Mouse (Mus musculus) liver, postnatal 0 days (tissue): Measurements from ENCODE around the gene Gm7682. TPM values are rescaled to one million over a fixed set of nuclear protein-coding genes. Genes with fewer than 3 reads are reported as not detected.
"Not testable (repeated sequence)": the region's sequence is repeated elsewhere in the genome, so short reads cannot be mapped to it uniquely, and the experiment has no call there.

ENCODE experiments used
- ATAC-seq: fragments of 200-750 bp; cut with Nextera tagmentation; 2 replicates; pipeline ENCODE4 v1.8.0; 2017; ENCODE audit warnings: mild to moderate bottlenecking, moderate library complexity
- DNase-seq: peaks from one replicate; pipeline ENCODE4 v3.0.0-alpha.2; 2016
- H3K27ac ChIP-seq: fragments of 300-500 bp; sonication (generic); 2 replicates; pipeline ENCODE4 v1.5.1; 2014; ENCODE audit warnings: antibody characterized with exemption, moderate library complexity, mild to moderate bottlenecking, low read depth
- H3K27me3 ChIP-seq: fragments of 300-500 bp; sonication (generic); 2 replicates; pipeline ENCODE4 v1.6.1; 2014; ENCODE audit warnings: low read length, control low read depth, mixed read lengths; ENCODE audit not compliant: insufficient read depth
- H3K36me3 ChIP-seq: fragments of 300-500 bp; sonication (generic); replicated peaks from 2 replicates; pipeline ENCODE4 v1.6.1; 2014; ENCODE audit warnings: mild to moderate bottlenecking, control low read depth, low read length, moderate library complexity, mixed read lengths; ENCODE audit not compliant: insufficient read depth
- H3K4me1 ChIP-seq: fragments of 300-500 bp; sonication (generic); 2 replicates; pipeline ENCODE4 v1.6.1; 2014; ENCODE audit warnings: antibody characterized with exemption, mild to moderate bottlenecking, control low read depth; ENCODE audit not compliant: insufficient read depth
- H3K4me2 ChIP-seq: fragments of 300-500 bp; sonication (generic); 2 replicates; pipeline ENCODE4 v1.6.1; 2014; ENCODE audit warnings: low read depth, mild to moderate bottlenecking, low read length, moderate library complexity, mixed read lengths
- H3K4me3 ChIP-seq: fragments of 300-500 bp; sonication (generic); 2 replicates; pipeline ENCODE4 v1.5.1; 2014; ENCODE audit warnings: low read depth, low read length
- H3K9ac ChIP-seq: fragments of 300-500 bp; sonication (generic); replicated peaks from 2 replicates; pipeline ENCODE4 v1.6.1; 2014; ENCODE audit warnings: mild to moderate bottlenecking, moderate library complexity
- H3K9me3 ChIP-seq: fragments of 300-500 bp; sonication (generic); 2 replicates; pipeline ENCODE4 v1.6.1; 2016; ENCODE audit warnings: mild to moderate bottlenecking, control low read depth, low read length, mixed read lengths
- WGBS: fragments of 180-500 bp; shearing (Covaris S2); extraction: QIAGEN DNeasy Blood & Tissue Kit; methylation state at CpG from one replicate; pipeline ENCODE4 v1.1.7; 2014; ENCODE audit not compliant: insufficient replicate concordance; 5-methylcytosine and 5-hydroxymethylcytosine counted together
- polyA plus RNA-seq: library from polyadenylated mRNA; unstranded; fragments of >200 nt; fragmentation: Nextera tagmentation; extraction: Ambion mirVana; gene quantifications from 2 replicates; pipeline ENCODE4 v1.2.1, GENCODE M21; 2015

Gm7682 gene
- polyA plus RNA-seq = not detected in 2 replicates

DNA sequence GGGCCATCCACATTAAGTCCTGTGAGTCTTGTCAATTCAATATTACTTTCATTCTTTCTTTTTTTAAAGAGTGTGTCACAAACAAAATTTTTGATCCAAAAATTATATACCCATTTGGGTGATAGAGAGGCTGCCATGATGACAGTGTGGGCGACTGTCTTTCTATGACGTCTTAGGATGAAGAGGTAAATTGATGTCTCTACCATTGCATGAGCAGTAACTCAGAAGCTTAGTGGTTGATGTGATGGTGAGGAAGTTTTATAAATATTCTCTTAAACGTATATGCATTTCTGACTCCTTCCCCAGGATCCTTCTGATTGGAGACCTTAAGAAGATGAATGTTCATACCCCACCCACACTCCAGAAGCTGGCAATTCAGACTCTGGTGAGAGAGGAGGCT, at the start of gene Gm7682:
Gm7682 (plus strand) TSS at position 301 of the 400 bp plus-strand sequence.
- DNase-seq, H3K9ac ChIP-seq, H3K4me1 ChIP-seq, H3K27ac ChIP-seq, H3K36me3 ChIP-seq, H3K27me3 ChIP-seq, H3K4me3 ChIP-seq, H3K4me2 ChIP-seq, ATAC-seq, H3K9me3 ChIP-seq: not testable (repeated sequence)
- WGBS = no CpG with 5 or more reads among the region's 3 CpGs

Other genes starting within 250 kb of the Gm7682 start
- not detected in 2 replicates for gene Gm3106, start 227.8 kb upstream of the Gm7682 start, polyA plus RNA-seq
- gene A430089I19Rik, start 139.0 kb upstream of the Gm7682 start, polyA plus RNA-seq = not detected in 2 replicates
- gene Gm6502, start 131.3 kb upstream of the Gm7682 start, polyA plus RNA-seq = not detected in 2 replicates
- not detected in 2 replicates for gene AA792892, start 106.0 kb upstream of the Gm7682 start, polyA plus RNA-seq
- gene Gm3139, start 80.5 kb downstream of the Gm7682 start, polyA plus RNA-seq = not detected in 2 replicates
- gene Gm3147, start 170.6 kb downstream of the Gm7682 start, polyA plus RNA-seq = not detected in 2 replicates
- not detected in 2 replicates for gene Gm6509, start 178.2 kb downstream of the Gm7682 start, polyA plus RNA-seq
- not detected in 2 replicates for gene Gm6205, start 202.6 kb downstream of the Gm7682 start, polyA plus RNA-seq